Mouse (Mus musculus): Measurements from ENCODE around the gene Cacnb2. TPM values are rescaled to one million over a fixed set of nuclear protein-coding genes. Genes with fewer than 3 reads are reported as not detected.

The Cacnb2 gene
- polyA plus RNA-seq, 1 experiment from 2014 or later, result 0.95 TPM

GRCm38 (mm10) chr2:14851383-14851782 lies 248.5 kb downstream of the Cacnb2 start:
- no peaks in the 10 kb centered on the region for H3K36me3 ChIP-seq (ENCODE audit: control insufficient read depth, insufficient read depth, low read length)
- no peaks in the 10 kb centered on the region for H3K4me1 ChIP-seq (replicated peaks; ENCODE audit: control insufficient read depth, insufficient read depth, low read length)
- no peaks in the 10 kb centered on the region for H3K9me3 ChIP-seq (ENCODE audit: control insufficient read depth, low read length)
- H3K27me3 ChIP-seq (replicated peaks; ENCODE audit: control insufficient read depth, insufficient read depth, low read length), result no peaks in the 10 kb centered on the region
- no peak for DNase-seq (ENCODE audit: low spot score)
- H3K27ac ChIP-seq (ENCODE audit: low read depth, low read length), result no peak overlapping the region
- H3K9ac ChIP-seq (ENCODE audit: low read depth, low read length), result no peak overlapping the region
- WGBS, result 74% methylated on average over 1 of the region's 1 CpGs
- H3K4me2 ChIP-seq, result no peak overlapping the region
- H3K4me3 ChIP-seq (ENCODE audit: low read depth, low read length), result no peak overlapping the region
- ATAC-seq (replicated peaks; ENCODE audit: low FRiP score), result no peak

GRCm38 (mm10) chr2:14854054-14854453 lies 251.2 kb downstream of the Cacnb2 start:
- H3K4me2 ChIP-seq, result no peak overlapping the region
- no peak overlapping the region for H3K4me3 ChIP-seq (ENCODE audit: low read depth, low read length)
- H3K9me3 ChIP-seq (ENCODE audit: control insufficient read depth, low read length), result no peaks in the 10 kb centered on the region
- no peaks in the 10 kb centered on the region for H3K36me3 ChIP-seq (ENCODE audit: control insufficient read depth, insufficient read depth, low read length)
- WGBS, result 83% methylated on average over 2 of the region's 2 CpGs
- no peak for ATAC-seq (replicated peaks; ENCODE audit: low FRiP score)
- H3K9ac ChIP-seq (ENCODE audit: low read depth, low read length), result no peak overlapping the region
- no peaks in the 10 kb centered on the region for H3K4me1 ChIP-seq (replicated peaks; ENCODE audit: control insufficient read depth, insufficient read depth, low read length)
- no peak for DNase-seq (ENCODE audit: low spot score)
- no peak overlapping the region for H3K27ac ChIP-seq (ENCODE audit: low read depth, low read length)
- H3K27me3 ChIP-seq (replicated peaks; ENCODE audit: control insufficient read depth, insufficient read depth, low read length), result no peaks in the 10 kb centered on the region

GRCm38 (mm10) chr2:14858301-14858700 lies 255.4 kb downstream of the Cacnb2 start:
- H3K9ac ChIP-seq (ENCODE audit: low read depth, low read length), result no peak overlapping the region
- no peaks in the 10 kb centered on the region for H3K9me3 ChIP-seq (ENCODE audit: control insufficient read depth, low read length)
- H3K36me3 ChIP-seq (ENCODE audit: control insufficient read depth, insufficient read depth, low read length), result no peaks in the 10 kb centered on the region
- H3K27me3 ChIP-seq (replicated peaks; ENCODE audit: control insufficient read depth, insufficient read depth, low read length), result no peaks in the 10 kb centered on the region
- H3K4me1 ChIP-seq (replicated peaks; ENCODE audit: control insufficient read depth, insufficient read depth, low read length), result no peaks in the 10 kb centered on the region
- ATAC-seq (replicated peaks; ENCODE audit: low FRiP score), result no peak
- DNase-seq (ENCODE audit: low spot score), result no peak
- WGBS, result 100% methylated on average over 1 of the region's 1 CpGs
- H3K4me3 ChIP-seq (ENCODE audit: low read depth, low read length), result no peak overlapping the region
- no peak overlapping the region for H3K27ac ChIP-seq (ENCODE audit: low read depth, low read length)
- no peak overlapping the region for H3K4me2 ChIP-seq

GRCm38 (mm10) chr2:14860350-14860749 lies 257.5 kb downstream of the Cacnb2 start:
- no peak for DNase-seq (ENCODE audit: low spot score)
- no peak overlapping the region for H3K27ac ChIP-seq (ENCODE audit: low read depth, low read length)
- WGBS, result 77% methylated on average over 3 of the region's 3 CpGs
- no peak overlapping the region for H3K9ac ChIP-seq (ENCODE audit: low read depth, low read length)
- H3K27me3 ChIP-seq (replicated peaks; ENCODE audit: control insufficient read depth, insufficient read depth, low read length), result no peaks in the 10 kb centered on the region
- no peaks in the 10 kb centered on the region for H3K36me3 ChIP-seq (ENCODE audit: control insufficient read depth, insufficient read depth, low read length)
- H3K9me3 ChIP-seq (ENCODE audit: control insufficient read depth, low read length), result no peaks in the 10 kb centered on the region
- H3K4me3 ChIP-seq (ENCODE audit: low read depth, low read length), result no peak overlapping the region
- no peaks in the 10 kb centered on the region for H3K4me1 ChIP-seq (replicated peaks; ENCODE audit: control insufficient read depth, insufficient read depth, low read length)
- ATAC-seq (replicated peaks; ENCODE audit: low FRiP score), result no peak
- H3K4me2 ChIP-seq, result no peak overlapping the region

GRCm38 (mm10) chr2:14861613-14862012 lies 258.7 kb downstream of the Cacnb2 start:
- Histone ChIP-seq H3K27me3 (replicated peaks; ENCODE audit: control insufficient read depth, insufficient read depth, low read length) (no peaks in the 10 kb centered on the region), H3K4me1 (replicated peaks; ENCODE audit: control insufficient read depth, insufficient read depth, low read length) (no peaks in the 10 kb centered on the region), H3K36me3 (ENCODE audit: control insufficient read depth, insufficient read depth, low read length) (no peaks in the 10 kb centered on the region), H3K4me3 (ENCODE audit: low read depth, low read length) (no peak overlapping the region), H3K27ac (ENCODE audit: low read depth, low read length) (no peak overlapping the region), H3K4me2 (no peak overlapping the region), H3K9me3 (ENCODE audit: control insufficient read depth, low read length) (no peaks in the 10 kb centered on the region), H3K9ac (ENCODE audit: low read depth, low read length) (no peak overlapping the region)
- WGBS, result 52% methylated on average over 2 of the region's 2 CpGs
- ATAC-seq (replicated peaks; ENCODE audit: low FRiP score) (no peak), DNase-seq (ENCODE audit: low spot score) (no peak)

GRCm38 (mm10) chr2:14862981-14863380 lies 260.1 kb downstream of the Cacnb2 start:
- ATAC-seq (replicated peaks; ENCODE audit: low FRiP score) (no peak), DNase-seq (ENCODE audit: low spot score) (no peak)
- Histone ChIP-seq H3K4me2 (no peak overlapping the region), H3K4me1 (replicated peaks; ENCODE audit: control insufficient read depth, insufficient read depth, low read length) (no peaks in the 10 kb centered on the region), H3K4me3 (ENCODE audit: low read depth, low read length) (no peak overlapping the region), H3K27ac (ENCODE audit: low read depth, low read length) (no peak overlapping the region), H3K9me3 (ENCODE audit: control insufficient read depth, low read length) (no peaks in the 10 kb centered on the region), H3K27me3 (replicated peaks; ENCODE audit: control insufficient read depth, insufficient read depth, low read length) (no peaks in the 10 kb centered on the region), H3K36me3 (ENCODE audit: control insufficient read depth, insufficient read depth, low read length) (no peaks in the 10 kb centered on the region), H3K9ac (ENCODE audit: low read depth, low read length) (no peak overlapping the region)
- 21% methylated on average over 1 of the region's 1 CpGs for WGBS

GRCm38 (mm10) chr2:14873116-14873515 lies 270.2 kb downstream of the Cacnb2 start:
- H3K27me3 ChIP-seq (replicated peaks; ENCODE audit: control insufficient read depth, insufficient read depth, low read length), result no peaks in the 10 kb centered on the region
- WGBS, result 36% methylated on average over 1 of the region's 1 CpGs

GRCm38 (mm10) chr2:14873701-14874181 lies 270.9 kb downstream of the Cacnb2 start:
- Histone ChIP-seq H3K27me3 (replicated peaks; ENCODE audit: control insufficient read depth, insufficient read depth, low read length) (no peaks in the 10 kb centered on the region), H3K9me3 (ENCODE audit: control insufficient read depth, low read length) (no peaks in the 10 kb centered on the region), H3K4me2 (peak overlapping the region; percentile 3), H3K4me3 (ENCODE audit: low read depth, low read length) (no peak overlapping the region), H3K9ac (ENCODE audit: low read depth, low read length) (no peak overlapping the region), H3K36me3 (ENCODE audit: control insufficient read depth, insufficient read depth, low read length) (no peaks in the 10 kb centered on the region), H3K27ac (ENCODE audit: low read depth, low read length) (no peak overlapping the region), H3K4me1 (replicated peaks; ENCODE audit: control insufficient read depth, insufficient read depth, low read length) (no peaks in the 10 kb centered on the region)
- WGBS, result 37% methylated on average over 15 of the region's 15 CpGs
- DNase-seq (ENCODE audit: low spot score) (no peak), ATAC-seq (replicated peaks; ENCODE audit: low FRiP score) (no peak)

More at GRCm38 (mm10) chr2:14873116-14873515, 270.2 kb downstream of the Cacnb2 start:
- no peak overlapping the region for H3K27ac ChIP-seq (ENCODE audit: low read depth, low read length)
- DNase-seq (ENCODE audit: low spot score) (no peak), ATAC-seq (replicated peaks; ENCODE audit: low FRiP score) (no peak)
- H3K9me3 ChIP-seq (ENCODE audit: control insufficient read depth, low read length), result no peaks in the 10 kb centered on the region
- H3K36me3 ChIP-seq (ENCODE audit: control insufficient read depth, insufficient read depth, low read length), result no peaks in the 10 kb centered on the region
- H3K9ac ChIP-seq (ENCODE audit: low read depth, low read length), result no peak overlapping the region
- no peak overlapping the region for H3K4me2 ChIP-seq
- no peaks in the 10 kb centered on the region for H3K4me1 ChIP-seq (replicated peaks; ENCODE audit: control insufficient read depth, insufficient read depth, low read length)
- H3K4me3 ChIP-seq (ENCODE audit: low read depth, low read length), result no peak overlapping the region

- H3K9me3 ChIP-seq (ENCODE audit: control insufficient read depth, low read length), result no peaks in the 10 kb centered on the region
- no peak overlapping the region for H3K4me2 ChIP-seq
- no peak for DNase-seq (ENCODE audit: low spot score)
- H3K9ac ChIP-seq (ENCODE audit: low read depth, low read length), result no peak overlapping the region
- no peak overlapping the region for H3K27ac ChIP-seq (ENCODE audit: low read depth, low read length)
- 67% methylated on average over 13 of the region's 13 CpGs for WGBS
- no peaks in the 10 kb centered on the region for H3K36me3 ChIP-seq (ENCODE audit: control insufficient read depth, insufficient read depth, low read length)
- ATAC-seq (replicated peaks; ENCODE audit: low FRiP score), result no peak
- H3K27me3 ChIP-seq (replicated peaks; ENCODE audit: control insufficient read depth, insufficient read depth, low read length), result no peaks in the 10 kb centered on the region
- no peak overlapping the region for H3K4me3 ChIP-seq (ENCODE audit: low read depth, low read length)
- H3K4me1 ChIP-seq (replicated peaks; ENCODE audit: control insufficient read depth, insufficient read depth, low read length), result no peaks in the 10 kb centered on the region
These were observed 271.6 kb downstream of the Cacnb2 start for GRCm38 (mm10) chr2:14874281-14875037.

Data from liver, embryonic 11.5 days (tissue).